Comparison of ENCODE assay signal across 8 mouse cellular contexts in genomic region chr5:54113284-54113683, GRCm38 (mm10).
A peak's percentile ranks its signal among the peaks of the same experiment; 100 is the strongest.
DNase-seq lines count a peak whose midpoint lies in the region; ATAC-seq and TF ChIP-seq lines count a peak whose summit lies in the region.

No protein-coding gene starts in this region.

- no peak overlapping the region for H3K9ac ChIP-seq in liver, adult 2 months (ENCODE audit: low read depth, low read length)
- no peak overlapping the region for H3K9ac ChIP-seq in liver, embryonic 12.5 days

- H3K36me3 ChIP-seq in liver, adult 2 months (ENCODE audit: control insufficient read depth, insufficient read depth, low read length): peaks cover 28% of the 10 kb centered on the region
- H3K36me3 ChIP-seq in liver, embryonic 12.5 days: peaks cover 17% of the 10 kb centered on the region

- peak; percentile 55 for TF ChIP-seq CTCF in liver, adult 2 months (IDR thresholded peaks at IDR 0.05; ENCODE audit: low read depth, low read length)

- no peak for ATAC-seq in liver, embryonic 12.5 days
- ATAC-seq in cerebellum, adult (ENCODE audit: insufficient number of reproducible peaks, low FRiP score, low TSS enrichment): peak; percentile 45; the same call in 1 of the 2 replicates

- no peak overlapping the region for H3K4me2 ChIP-seq in liver, embryonic 12.5 days

- no peak overlapping the region for H3K4me3 ChIP-seq in liver, adult 2 months (ENCODE audit: insufficient read depth, low read depth, low read length)
- no peak overlapping the region for H3K4me3 ChIP-seq in liver, embryonic 12.5 days

- peaks cover 3% of the 10 kb centered on the region; the same call in 1 of the 2 replicates for H3K4me1 ChIP-seq in liver, adult 2 months (ENCODE audit: control insufficient read depth, insufficient read depth, low read length)
- 0 out of 2 replicates have a peak, but pooled peaks cover 2% of the 10 kb centered on the region for H3K4me1 ChIP-seq in liver, embryonic 12.5 days

- DNase-seq in liver, adult 2 months (ENCODE audit: extremely low read depth, low read depth, low spot score): peak; percentile 62
- DNase-seq in MEL-GATA-1-ER (ENCODE audit: extremely low read depth, low read depth): peak; percentile 45
- peak; percentile 57 for DNase-seq in forelimb bud, embryonic 11.5 days (ENCODE audit: low read depth, low spot score)
- DNase-seq in kidney, postnatal 4 days: peak; percentile 79 to 83
- DNase-seq in lung, postnatal 4 days: peak; percentile 38 to 68
- peak; percentile 70 for DNase-seq in thymus, postnatal 0 days (ENCODE audit: low spot score)

- 29% methylated on average over 3 of the region's 3 CpGs for WGBS in liver, adult 2 months
- 29% methylated on average over 3 of the region's 3 CpGs for WGBS in liver, embryonic 12.5 days (ENCODE audit: insufficient replicate concordance)

- no peak overlapping the region for H3K27ac ChIP-seq in liver, adult 2 months (replicated peaks; ENCODE audit: insufficient read depth, low read depth, low read length)
- no peak overlapping the region for H3K27ac ChIP-seq in liver, embryonic 12.5 days

- no peaks in the 10 kb centered on the region for H3K27me3 ChIP-seq in liver, adult 2 months (ENCODE audit: control insufficient read depth, insufficient read depth, low read length)
- H3K27me3 ChIP-seq in liver, embryonic 12.5 days (replicated peaks): no peaks in the 10 kb centered on the region

- H3K9me3 ChIP-seq in liver, embryonic 12.5 days (replicated peaks): no peaks in the 10 kb centered on the region

- H3K79me2 ChIP-seq in liver, adult 2 months (ENCODE audit: control insufficient read depth, insufficient read depth, low read length): no peaks in the 10 kb centered on the region; the same call in 1 of the 2 replicates

- no peak for TF ChIP-seq POLR2A in liver, adult 2 months (IDR thresholded peaks at IDR 0.05; ENCODE audit: extremely low read depth, insufficient read depth, low read length)
